Mouse (Mus musculus): ENCODE measurements around the gene Myom1. TPM values are rescaled to one million over a fixed set of nuclear protein-coding genes. Genes with fewer than 3 reads are reported as not detected.

The Myom1 gene
- polyA plus RNA-seq, 1 experiment from 2014 or later, result 224 TPM

- no peak overlapping the region for H3K4me3 ChIP-seq (ENCODE audit: low read length)
- H3K4me1 ChIP-seq (ENCODE audit: control insufficient read depth, insufficient read depth, low read length), result peaks cover 13% of the 10 kb centered on the region
- H3K27ac ChIP-seq (ENCODE audit: low read length), result no peak overlapping the region
- H3K36me3 ChIP-seq (ENCODE audit: control insufficient read depth, insufficient read depth), result no peaks in the 10 kb centered on the region
- no peak overlapping the region for H3K4me2 ChIP-seq (ENCODE audit: low read depth, low read length)
- no peaks in the 10 kb centered on the region for H3K27me3 ChIP-seq (ENCODE audit: control insufficient read depth, insufficient read depth, low read length)
- no peak for ATAC-seq (replicated peaks; ENCODE audit: extremely low read depth, insufficient read depth, low FRiP score)
- no peak overlapping the region for H3K9ac ChIP-seq (ENCODE audit: low read length)
- H3K9me3 ChIP-seq (replicated peaks; ENCODE audit: control insufficient read depth, low read length), result no peaks in the 10 kb centered on the region
- 78% methylated on average over 5 of the region's 5 CpGs for WGBS
Observed at GRCm38 (mm10) chr17:71006976-71007375, 4.5 kb downstream of the Myom1 start.

- Histone ChIP-seq H3K36me3 (ENCODE audit: control insufficient read depth, insufficient read depth) (no peaks in the 10 kb centered on the region), H3K27ac (ENCODE audit: low read length) (no peak overlapping the region), H3K9me3 (replicated peaks; ENCODE audit: control insufficient read depth, low read length) (no peaks in the 10 kb centered on the region), H3K9ac (ENCODE audit: low read length) (no peak overlapping the region), H3K4me2 (ENCODE audit: low read depth, low read length) (no peak overlapping the region), H3K4me3 (ENCODE audit: low read length) (no peak overlapping the region), H3K4me1 (ENCODE audit: control insufficient read depth, insufficient read depth, low read length) (peaks cover 3% of the 10 kb centered on the region), H3K27me3 (ENCODE audit: control insufficient read depth, insufficient read depth, low read length) (no peaks in the 10 kb centered on the region)
- no peak for ATAC-seq (replicated peaks; ENCODE audit: extremely low read depth, insufficient read depth, low FRiP score)
- 74% methylated on average over 3 of the region's 3 CpGs for WGBS
Observed at GRCm38 (mm10) chr17:71008676-71009075, 6.2 kb downstream of the Myom1 start.

GRCm38 (mm10) chr17:71009751-71010150 lies 7.3 kb downstream of the Myom1 start:
- H3K4me3 ChIP-seq (ENCODE audit: low read length), result no peak overlapping the region
- H3K9ac ChIP-seq (ENCODE audit: low read length), result no peak overlapping the region
- H3K36me3 ChIP-seq (ENCODE audit: control insufficient read depth, insufficient read depth), result no peaks in the 10 kb centered on the region
- H3K4me1 ChIP-seq (ENCODE audit: control insufficient read depth, insufficient read depth, low read length), result peaks cover 5% of the 10 kb centered on the region
- ATAC-seq (replicated peaks; ENCODE audit: extremely low read depth, insufficient read depth, low FRiP score), result no peak
- no peak overlapping the region for H3K27ac ChIP-seq (ENCODE audit: low read length)
- no peaks in the 10 kb centered on the region for H3K9me3 ChIP-seq (replicated peaks; ENCODE audit: control insufficient read depth, low read length)
- no peak overlapping the region for H3K4me2 ChIP-seq (ENCODE audit: low read depth, low read length)
- no peaks in the 10 kb centered on the region for H3K27me3 ChIP-seq (ENCODE audit: control insufficient read depth, insufficient read depth, low read length)
- 73% methylated on average over 1 of the region's 1 CpGs for WGBS

DNA sequence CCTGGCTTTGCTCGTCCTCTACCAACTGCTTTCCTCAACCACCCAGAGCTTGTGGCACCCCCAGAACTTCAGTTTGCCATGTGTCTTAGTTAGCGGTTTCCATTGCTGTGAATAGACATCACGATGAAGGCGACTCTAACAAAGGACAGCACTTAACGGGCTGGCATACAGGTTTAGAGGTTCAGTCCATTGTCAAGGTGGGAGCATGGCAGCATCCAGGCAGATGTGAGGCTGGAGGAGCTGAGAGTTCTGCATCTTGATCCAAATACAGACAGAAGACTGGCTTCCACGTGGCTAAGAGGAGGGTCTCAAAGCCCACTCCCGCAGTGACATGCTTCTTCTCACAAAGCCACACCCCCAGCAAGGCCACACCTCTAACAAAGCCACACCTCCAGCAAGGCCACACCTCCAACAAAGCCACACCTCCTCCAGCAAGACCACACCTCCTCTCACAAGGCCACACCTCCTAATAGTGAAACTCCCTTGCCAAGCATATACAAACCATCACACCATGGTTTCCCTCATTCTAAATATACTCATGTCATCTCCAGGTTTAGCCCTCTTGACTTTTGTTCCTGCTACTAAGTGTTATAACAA lies 8.3 kb downstream of the Myom1 start:
- peaks cover 14% of the 10 kb centered on the region for H3K4me1 ChIP-seq (ENCODE audit: control insufficient read depth, insufficient read depth, low read length)
- WGBS, result 65% methylated on average over 7 of the region's 7 CpGs
- no peak for ATAC-seq (replicated peaks; ENCODE audit: extremely low read depth, insufficient read depth, low FRiP score)

GRCm38 (mm10) chr17:71011931-71012662 lies 9.7 kb downstream of the Myom1 start:
- Histone ChIP-seq H3K27ac (ENCODE audit: low read length) (no peak overlapping the region), H3K4me1 (ENCODE audit: control insufficient read depth, insufficient read depth, low read length) (peaks cover 14% of the 10 kb centered on the region), H3K4me2 (ENCODE audit: low read depth, low read length) (no peak overlapping the region), H3K9ac (ENCODE audit: low read length) (no peak overlapping the region), H3K9me3 (replicated peaks; ENCODE audit: control insufficient read depth, low read length) (no peaks in the 10 kb centered on the region), H3K36me3 (ENCODE audit: control insufficient read depth, insufficient read depth) (no peaks in the 10 kb centered on the region), H3K4me3 (ENCODE audit: low read length) (no peak overlapping the region), H3K27me3 (ENCODE audit: control insufficient read depth, insufficient read depth, low read length) (no peaks in the 10 kb centered on the region)
- WGBS, result 81% methylated on average over 9 of the region's 9 CpGs
- ATAC-seq (replicated peaks; ENCODE audit: extremely low read depth, insufficient read depth, low FRiP score), result no peak

More for the DNA sequence above, 8.3 kb downstream of the Myom1 start:
- Histone ChIP-seq H3K36me3 (ENCODE audit: control insufficient read depth, insufficient read depth) (no peaks in the 10 kb centered on the region), H3K4me3 (ENCODE audit: low read length) (no peak overlapping the region), H3K9me3 (replicated peaks; ENCODE audit: control insufficient read depth, low read length) (no peaks in the 10 kb centered on the region), H3K27ac (ENCODE audit: low read length) (no peak overlapping the region), H3K4me2 (ENCODE audit: low read depth, low read length) (no peak overlapping the region), H3K27me3 (ENCODE audit: control insufficient read depth, insufficient read depth, low read length) (no peaks in the 10 kb centered on the region), H3K9ac (ENCODE audit: low read length) (no peak overlapping the region)

GRCm38 (mm10) chr17:71013105-71013504 lies 10.7 kb downstream of the Myom1 start:
- no peaks in the 10 kb centered on the region for H3K9me3 ChIP-seq (replicated peaks; ENCODE audit: control insufficient read depth, low read length)
- H3K9ac ChIP-seq (ENCODE audit: low read length), result no peak overlapping the region
- no peaks in the 10 kb centered on the region for H3K36me3 ChIP-seq (ENCODE audit: control insufficient read depth, insufficient read depth)
- peaks cover 14% of the 10 kb centered on the region for H3K4me1 ChIP-seq (ENCODE audit: control insufficient read depth, insufficient read depth, low read length)
- H3K27me3 ChIP-seq (ENCODE audit: control insufficient read depth, insufficient read depth, low read length), result no peaks in the 10 kb centered on the region
- no peak overlapping the region for H3K27ac ChIP-seq (ENCODE audit: low read length)
- 86% methylated on average over 6 of the region's 6 CpGs for WGBS
- ATAC-seq (replicated peaks; ENCODE audit: extremely low read depth, insufficient read depth, low FRiP score), result no peak
- H3K4me2 ChIP-seq (ENCODE audit: low read depth, low read length), result no peak overlapping the region
- H3K4me3 ChIP-seq (ENCODE audit: low read length), result no peak overlapping the region

GRCm38 (mm10) chr17:71014911-71015310 lies 12.5 kb downstream of the Myom1 start:
- Histone ChIP-seq H3K27me3 (ENCODE audit: control insufficient read depth, insufficient read depth, low read length) (no peaks in the 10 kb centered on the region), H3K9ac (ENCODE audit: low read length) (peak overlapping the region; percentile 55), H3K27ac (ENCODE audit: low read length) (peak overlapping the region; percentile 91), H3K36me3 (ENCODE audit: control insufficient read depth, insufficient read depth) (no peaks in the 10 kb centered on the region), H3K9me3 (replicated peaks; ENCODE audit: control insufficient read depth, low read length) (no peaks in the 10 kb centered on the region), H3K4me3 (ENCODE audit: low read length) (no peak overlapping the region), H3K4me1 (ENCODE audit: control insufficient read depth, insufficient read depth, low read length) (peaks cover 17% of the 10 kb centered on the region), H3K4me2 (ENCODE audit: low read depth, low read length) (peak overlapping the region; percentile 46)
- WGBS, result 21% methylated on average over 5 of the region's 5 CpGs
- 0 out of 2 replicates have a peak, but pooled peaks have one; percentile 37 for ATAC-seq (replicated peaks; ENCODE audit: extremely low read depth, insufficient read depth, low FRiP score)

DNA sequence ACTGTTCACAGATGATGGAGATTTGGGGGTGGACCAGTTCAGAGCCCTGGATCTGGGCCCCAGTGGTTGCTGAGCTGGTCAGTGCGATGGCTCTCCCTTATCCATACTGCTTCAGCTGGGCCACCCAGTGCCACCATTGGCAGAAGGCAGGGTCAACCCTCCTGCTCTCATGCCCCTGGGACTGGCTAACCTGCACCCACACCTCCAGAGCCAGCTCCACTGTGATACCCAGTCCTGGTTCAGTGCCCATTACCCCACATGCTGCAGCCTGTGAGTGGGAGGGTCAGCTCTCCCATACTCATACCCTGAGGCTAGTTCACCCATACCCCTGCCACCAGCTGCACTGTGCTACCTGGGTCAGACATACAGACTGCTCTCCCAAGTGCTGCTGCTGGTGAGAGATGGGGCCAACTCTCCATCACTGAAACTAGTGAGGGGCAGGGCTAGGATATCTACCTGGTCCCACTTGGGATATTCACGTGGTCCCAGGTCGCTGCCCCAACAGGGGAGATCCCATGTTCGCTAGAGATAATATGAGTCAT lies 15.1 kb downstream of the Myom1 start:
- Histone ChIP-seq H3K27ac (ENCODE audit: low read length) (no peak overlapping the region), H3K4me1 (ENCODE audit: control insufficient read depth, insufficient read depth, low read length) (peaks cover 24% of the 10 kb centered on the region), H3K9ac (ENCODE audit: low read length) (no peak overlapping the region), H3K36me3 (ENCODE audit: control insufficient read depth, insufficient read depth) (no peaks in the 10 kb centered on the region), H3K4me2 (ENCODE audit: low read depth, low read length) (no peak overlapping the region), H3K9me3 (replicated peaks; ENCODE audit: control insufficient read depth, low read length) (no peaks in the 10 kb centered on the region), H3K4me3 (ENCODE audit: low read length) (no peak overlapping the region), H3K27me3 (ENCODE audit: control insufficient read depth, insufficient read depth, low read length) (no peaks in the 10 kb centered on the region)
- ATAC-seq (replicated peaks; ENCODE audit: extremely low read depth, insufficient read depth, low FRiP score), result no peak
- 87% methylated on average over 4 of the region's 4 CpGs for WGBS

- Histone ChIP-seq H3K9me3 (replicated peaks; ENCODE audit: control insufficient read depth, low read length) (no peaks in the 10 kb centered on the region), H3K27ac (ENCODE audit: low read length) (no peak overlapping the region), H3K4me2 (ENCODE audit: low read depth, low read length) (peak overlapping the region; percentile 60; the same call in 1 of the 2 replicates), H3K4me3 (ENCODE audit: low read length) (no peak overlapping the region), H3K27me3 (ENCODE audit: control insufficient read depth, insufficient read depth, low read length) (no peaks in the 10 kb centered on the region), H3K36me3 (ENCODE audit: control insufficient read depth, insufficient read depth) (no peaks in the 10 kb centered on the region; the same call in 1 of the 2 replicates), H3K4me1 (ENCODE audit: control insufficient read depth, insufficient read depth, low read length) (peaks cover 28% of the 10 kb centered on the region), H3K9ac (ENCODE audit: low read length) (no peak overlapping the region)
- no peak for ATAC-seq (replicated peaks; ENCODE audit: extremely low read depth, insufficient read depth, low FRiP score)
- WGBS, result 95% methylated on average over 3 of the region's 3 CpGs
Observed at GRCm38 (mm10) chr17:71018151-71018550, 15.7 kb downstream of the Myom1 start.
